Mouse (Mus musculus) CH12.LX (cell line): Measurements from ENCODE around the gene Atp5b. TPM values are rescaled to one million over a fixed set of nuclear protein-coding genes. Genes with fewer than 3 reads are reported as not detected.

Experiments used
- DNase-seq: peaks from one replicate; pipeline ENCODE4 v3.0.0-alpha.2; 2013; ENCODE audit errors: extremely low read depth
- H3K27ac ChIP-seq: 2 replicates; pipeline ENCODE4 v1.5.1; 2012; ENCODE audit warnings: low read depth, mild to moderate bottlenecking, control low read depth, moderate library complexity; ENCODE audit not compliant: insufficient read depth
- H3K27me3 ChIP-seq: replicated peaks from 2 replicates; pipeline ENCODE3; 2012; ENCODE audit warnings: inconsistent platforms
- H3K36me3 ChIP-seq, 2 experiments: replicated peaks in 1 of 2; 2 replicates each; pipeline versions ENCODE3 to v1.6.1; 2012; ENCODE audit warnings: inconsistent platforms in 1 of 2, low read length in 1 of 2, mild to moderate bottlenecking in 1 of 2, mixed read lengths in 1 of 2, moderate library complexity in 1 of 2; ENCODE audit not compliant: control insufficient read depth in 1 of 2, insufficient read depth in 1 of 2
- H3K4me1 ChIP-seq, 2 experiments: 2 replicates each; pipeline ENCODE4 v1.6.1; 2012; ENCODE audit warnings: inconsistent platforms in 1 of 2, moderate library complexity in 1 of 2; ENCODE audit not compliant: insufficient read depth in 2 of 2, control insufficient read depth in 1 of 2
- H3K4me2 ChIP-seq: 2 replicates; pipeline ENCODE4 v1.6.1; 2012; ENCODE audit warnings: low read depth, mild to moderate bottlenecking, control low read depth; ENCODE audit not compliant: poor library complexity, insufficient read depth, severe bottlenecking
- H3K4me3 ChIP-seq, 3 experiments: fragments of 150-350 bp in 1 of 3; sonication (generic) in 1 of 3; replicated peaks in 1 of 3; 2 replicates each; pipeline versions ENCODE3 to v1.5.1; 2011 to 2012; ENCODE audit warnings: low read depth in 2 of 3, low read length in 2 of 3, mild to moderate bottlenecking in 2 of 3, moderate library complexity in 2 of 3, control low read depth in 1 of 3, improper control_type of control experiment in 1 of 3, inconsistent platforms in 1 of 3, mixed read lengths in 1 of 3; ENCODE audit not compliant: poor library complexity in 1 of 3
- H3K79me2 ChIP-seq: replicated peaks from 2 replicates; pipeline ENCODE4 v1.6.1; 2012; ENCODE audit warnings: mild to moderate bottlenecking, moderate library complexity; ENCODE audit not compliant: control insufficient read depth, poor library complexity, insufficient read depth, severe bottlenecking; ENCODE audit errors: extremely low read depth
- H3K9ac ChIP-seq: 2 replicates; pipeline ENCODE4 v1.6.1; 2012; ENCODE audit warnings: low read depth, mild to moderate bottlenecking, control low read depth, moderate library complexity; ENCODE audit not compliant: insufficient read depth
- H3K9me3 ChIP-seq: replicated peaks from 2 replicates; pipeline ENCODE3; 2012; ENCODE audit warnings: low read length, inconsistent platforms, mixed read lengths
- CHD1 ChIP-seq: IDR thresholded peaks from 2 replicates; pipeline ENCODE4 v1.6.1; 2012; ENCODE audit warnings: low read depth, low read length, improper control_type of control experiment, inconsistent platforms
- CTCF ChIP-seq, 2 experiments: IDR thresholded peaks in 1 of 2; conservative IDR thresholded peaks in 1 of 2; 2 replicates each; pipeline ENCODE4 v1.5.1; 2011 to 2012; ENCODE audit warnings: low read depth in 2 of 2, low read length in 2 of 2, improper control_type of control experiment in 1 of 2, inconsistent platforms in 1 of 2, mild to moderate bottlenecking in 1 of 2, moderate library complexity in 1 of 2
- EP300 ChIP-seq: IDR thresholded peaks from 2 replicates; pipeline ENCODE4 v1.6.1; 2011; ENCODE audit warnings: low read length, improper control_type of control experiment
- ETS1 ChIP-seq: conservative IDR thresholded peaks from 2 replicates; pipeline ENCODE4 v1.6.1; 2012; ENCODE audit warnings: low read depth, mild to moderate bottlenecking, inconsistent platforms, low read length, improper control_type of control experiment, moderate library complexity
- HCFC1 ChIP-seq: IDR thresholded peaks from 2 replicates; pipeline ENCODE4 v1.6.1; 2012; ENCODE audit warnings: low read depth, mild to moderate bottlenecking, inconsistent platforms, low read length, improper control_type of control experiment
- JUND ChIP-seq: conservative IDR thresholded peaks from 2 replicates; pipeline ENCODE4 v1.6.1; 2011; ENCODE audit warnings: low read depth, low read length, improper control_type of control experiment
- KAT2A ChIP-seq: IDR thresholded peaks from 2 replicates; pipeline ENCODE4 v1.6.1; 2012; ENCODE audit warnings: low read length, improper control_type of control experiment, inconsistent platforms; ENCODE audit not compliant: insufficient replicate concordance
- MAFK ChIP-seq: IDR thresholded peaks from 2 replicates; pipeline ENCODE4 v1.6.1; 2011; ENCODE audit warnings: low read length, improper control_type of control experiment; ENCODE audit not compliant: insufficient replicate concordance
- MAX ChIP-seq: IDR thresholded peaks from 2 replicates; pipeline ENCODE4 v1.6.1; 2011; ENCODE audit warnings: low read length, improper control_type of control experiment
- MAZ ChIP-seq: IDR thresholded peaks from 2 replicates; pipeline ENCODE4 v1.6.1; 2012; ENCODE audit warnings: low read depth, mild to moderate bottlenecking, inconsistent platforms, low read length, improper control_type of control experiment, moderate library complexity
- MEF2A ChIP-seq: IDR thresholded peaks from 2 replicates; pipeline ENCODE4 v1.6.1; 2014; ENCODE audit warnings: low read depth, mild to moderate bottlenecking, inconsistent platforms, low read length, improper control_type of control experiment, borderline replicate concordance
- NELFE ChIP-seq: IDR thresholded peaks from 2 replicates; pipeline ENCODE4 v1.6.1; 2011; ENCODE audit warnings: low read depth, low read length, improper control_type of control experiment
- RCOR1 ChIP-seq: conservative IDR thresholded peaks from 2 replicates; pipeline ENCODE4 v1.6.1; 2012; ENCODE audit warnings: low read depth, mild to moderate bottlenecking, inconsistent platforms, low read length, improper control_type of control experiment
- SMC3 ChIP-seq: IDR thresholded peaks from 2 replicates; pipeline ENCODE4 v1.6.1; 2011; ENCODE audit warnings: low read depth, low read length, improper control_type of control experiment
- TBP ChIP-seq: conservative IDR thresholded peaks from 2 replicates; pipeline ENCODE4 v1.6.1; 2011; ENCODE audit warnings: low read depth, low read length, improper control_type of control experiment
- UBTF ChIP-seq: IDR thresholded peaks from 2 replicates; pipeline ENCODE4 v1.6.1; 2012; ENCODE audit warnings: low read depth, mild to moderate bottlenecking, inconsistent platforms, low read length, improper control_type of control experiment, moderate library complexity
- USF2 ChIP-seq: conservative IDR thresholded peaks from 2 replicates; pipeline ENCODE4 v1.6.1; 2011; ENCODE audit warnings: low read depth, low read length, improper control_type of control experiment
- ZC3H11A ChIP-seq: IDR thresholded peaks from 2 replicates; pipeline ENCODE4 v1.6.1; 2012; ENCODE audit warnings: low read depth, mild to moderate bottlenecking, inconsistent platforms, low read length, improper control_type of control experiment
- ZKSCAN1 ChIP-seq: IDR thresholded peaks from 2 replicates; pipeline ENCODE4 v1.6.1; 2012; ENCODE audit warnings: low read depth, inconsistent platforms, low read length, improper control_type of control experiment, borderline replicate concordance
- ZNF384 ChIP-seq: IDR thresholded peaks from 2 replicates; pipeline ENCODE4 v1.6.1; 2012; ENCODE audit warnings: low read depth, low read length, improper control_type of control experiment, inconsistent platforms
- dilution Hi-C: fragments of 300-500 bp; cut with MboI; formaldehyde crosslinking; loops from 2 replicates; pipeline ENCODE4 v1.14.3; 2020; ENCODE audit warnings: low sequenced_read_pairs; ENCODE audit not compliant: extremely low pct_unique_long_range_greater_than_20kb, extremely low pct_ligation_motif_present
- in situ Hi-C: fragments of 300-500 bp; cut with MboI; formaldehyde crosslinking; loops from 3 replicates; pipeline ENCODE4 v1.14.3; 2019; ENCODE audit warnings: low sequenced_read_pairs, low pct_ligation_motif_present, low pct_unique_long_range_greater_than_20kb, mixed read lengths
- polyA plus RNA-seq: library from polyadenylated mRNA; unstranded; fragments of >175 nt; gene quantifications from 2 replicates; pipeline ENCODE4 v1.2.1, GENCODE M21; 2012; ENCODE audit warnings: low read depth; ENCODE audit not compliant: insufficient read length
- total RNA-seq, 2 experiments: library from RNA; depleted of rRNA; stranded (reverse); fragments of 300-350 nt in 1 of 2; fragments of >200 nt in 1 of 2; gene quantifications; 2 replicates each; pipeline ENCODE4 v1.2.3; 2012 to 2014

The Atp5b gene
- total and polyA plus RNA-seq, 3 experiments: 1,607 to 1,775 (median 1,695) TPM

DNA sequence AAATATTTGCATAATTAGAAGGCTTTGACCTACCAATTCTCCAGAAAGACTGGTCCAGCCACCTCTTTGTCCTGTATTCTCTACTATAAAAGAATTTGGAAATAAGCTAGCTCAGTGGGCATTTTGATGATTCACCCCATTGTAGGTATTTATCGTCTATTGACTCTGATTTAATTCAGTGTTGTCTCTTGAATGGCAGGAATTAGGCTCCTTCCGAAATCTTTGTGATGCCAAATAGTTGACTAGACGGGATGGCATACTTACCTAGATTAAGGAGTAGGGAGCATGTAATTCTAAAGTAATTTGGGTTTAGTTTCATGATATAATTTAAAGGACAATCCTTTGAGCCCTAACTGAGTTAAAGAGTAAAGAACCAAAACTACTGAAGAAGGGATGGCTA is 45.2 kb upstream of the Atp5b start:
- dilution Hi-C loops: no loop called here
- Histone ChIP-seq H3K79me2 (peaks cover 73% of the 10 kb centered on the region), H3K4me1 (peaks cover 13 to 54% of the 10 kb centered on the region in 2 experiments), H3K4me2 (peak overlapping the region; percentile 73), H3K9ac (peak overlapping the region; percentile 45; the same call in 1 of the 2 replicates), H3K9me3 (no peaks in the 10 kb centered on the region), H3K27me3 (no peaks in the 10 kb centered on the region), H3K4me3 (peak overlapping the region in 2 of 3 experiments; percentile 34 to 86), H3K36me3 (peaks cover 30 to 56% of the 10 kb centered on the region in 2 experiments), H3K27ac (no peak overlapping the region)
- in situ Hi-C loops: no loop called here
- TF ChIP-seq RCOR1: no peak
- no peak for TF ChIP-seq ZKSCAN1
- TF ChIP-seq MEF2A: no peak
- no peak for TF ChIP-seq USF2
- TF ChIP-seq CHD1: no peak
- TF ChIP-seq JUND: no peak
- no peak for TF ChIP-seq TBP
- no peak for TF ChIP-seq SMC3
- TF ChIP-seq MAZ: no peak
- no peak for TF ChIP-seq ZNF384
- no peak for TF ChIP-seq EP300
- no peak for TF ChIP-seq MAFK
- DNase-seq: no peak

DNA sequence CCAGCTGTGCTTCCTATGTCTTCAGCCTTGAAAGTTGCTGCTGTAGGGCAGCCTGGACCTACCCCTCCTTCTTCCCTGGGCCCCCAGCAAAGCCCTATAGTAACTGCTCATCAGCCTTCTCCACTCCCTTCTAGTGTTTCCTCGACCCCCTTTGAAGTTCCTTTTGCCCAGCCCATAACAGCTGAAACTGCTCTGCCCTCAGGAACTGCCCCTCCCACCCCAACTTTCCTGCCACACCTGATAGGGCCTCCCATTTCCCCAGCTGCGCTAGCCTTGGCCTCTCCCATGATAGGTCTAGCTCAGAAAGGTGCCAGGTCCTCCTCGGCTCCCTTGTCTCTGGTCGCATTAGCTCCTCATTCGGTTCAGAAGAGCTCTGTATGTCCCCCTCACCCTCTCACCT is 43.9 kb upstream of the Atp5b start:
- no peak for DNase-seq
- H3K9me3 ChIP-seq: no peaks in the 10 kb centered on the region
- H3K27me3 ChIP-seq: no peaks in the 10 kb centered on the region
- no peak for TF ChIP-seq ZC3H11A
- TF ChIP-seq UBTF: no peak
- TF ChIP-seq HCFC1: no peak
- no peak for TF ChIP-seq EP300
- no peak for TF ChIP-seq SMC3
- TF ChIP-seq NELFE: no peak
- no peak for TF ChIP-seq CTCF (conservative IDR thresholded peaks at IDR 0.05 in 1 of 2, IDR thresholded peaks at IDR 0.05 in 1 of 2; ENCODE audit: low read depth in 2 of 2, low read length in 2 of 2)
- no peak for TF ChIP-seq TBP
- TF ChIP-seq MAX: no peak
- TF ChIP-seq KAT2A: no peak
- TF ChIP-seq RCOR1: no peak
- TF ChIP-seq ETS1: no peak
- H3K9ac ChIP-seq: peak overlapping the region; percentile 45; the same call in 1 of the 2 replicates
- dilution Hi-C loops: no loop called here
- in situ Hi-C loops: no loop called here
- peaks cover 85% of the 10 kb centered on the region for H3K79me2 ChIP-seq
- peaks cover 36 to 68% of the 10 kb centered on the region in 2 experiments for H3K36me3 ChIP-seq
- peak overlapping the region; percentile 34 for H3K4me2 ChIP-seq
- H3K4me1 ChIP-seq: peaks cover 13 to 58% of the 10 kb centered on the region in 2 experiments
- no peak overlapping the region for H3K4me3 ChIP-seq
- H3K27ac ChIP-seq: no peak overlapping the region
